Mouse (Mus musculus): ENCODE results near the gene Nrsn2.

Gene Nrsn2

DNA sequence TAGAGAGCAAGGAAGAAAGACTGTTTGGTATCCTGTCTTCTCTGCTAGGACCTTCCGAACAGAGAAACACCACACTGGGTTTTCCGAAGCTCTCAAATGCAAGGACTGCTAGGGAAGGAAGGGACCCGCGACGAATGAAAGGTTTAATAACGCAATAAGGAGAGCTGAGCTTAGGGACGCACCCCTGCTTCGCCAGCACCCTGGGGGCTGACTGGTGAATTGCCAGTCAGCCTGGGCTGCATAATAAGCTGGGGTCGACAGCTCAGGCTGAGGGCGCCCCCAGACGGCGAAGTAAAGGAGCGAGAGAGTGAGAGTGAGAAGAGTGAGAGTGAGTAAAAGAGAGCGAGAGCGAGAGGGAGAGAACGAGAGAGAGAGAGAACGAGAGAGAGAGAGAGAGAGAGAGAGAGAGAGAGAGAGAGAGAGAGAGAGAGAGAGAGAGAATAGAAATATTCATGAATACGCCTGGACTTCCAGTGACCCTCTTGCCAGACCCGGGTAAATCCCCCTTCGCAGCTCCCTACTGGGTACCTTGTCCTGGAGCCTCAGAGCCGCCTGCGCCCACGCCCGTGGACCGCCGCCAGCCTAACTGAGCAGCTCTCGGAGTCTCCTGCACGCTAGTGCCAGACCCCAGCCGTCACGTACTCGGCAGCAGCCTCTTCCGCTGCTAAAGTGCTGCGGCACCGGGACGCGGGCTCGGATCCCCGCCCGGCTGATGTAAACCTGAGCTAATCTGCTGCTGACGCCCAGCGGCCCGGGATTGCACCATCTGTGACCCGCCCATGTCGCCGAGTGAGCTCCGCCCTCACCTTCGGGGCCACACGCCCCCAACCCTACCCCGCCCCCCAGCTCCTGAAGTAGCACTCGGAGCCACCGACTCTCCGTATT, 32.9 kb downstream of the Nrsn2 start, which contains the start of gene Trib3:
TSS of gene Trib3 (minus strand) at position 704 of the 885 bp plus-strand sequence.
- in situ Hi-C loops (cut with MboI, MseI), result no loop called here

DNA sequence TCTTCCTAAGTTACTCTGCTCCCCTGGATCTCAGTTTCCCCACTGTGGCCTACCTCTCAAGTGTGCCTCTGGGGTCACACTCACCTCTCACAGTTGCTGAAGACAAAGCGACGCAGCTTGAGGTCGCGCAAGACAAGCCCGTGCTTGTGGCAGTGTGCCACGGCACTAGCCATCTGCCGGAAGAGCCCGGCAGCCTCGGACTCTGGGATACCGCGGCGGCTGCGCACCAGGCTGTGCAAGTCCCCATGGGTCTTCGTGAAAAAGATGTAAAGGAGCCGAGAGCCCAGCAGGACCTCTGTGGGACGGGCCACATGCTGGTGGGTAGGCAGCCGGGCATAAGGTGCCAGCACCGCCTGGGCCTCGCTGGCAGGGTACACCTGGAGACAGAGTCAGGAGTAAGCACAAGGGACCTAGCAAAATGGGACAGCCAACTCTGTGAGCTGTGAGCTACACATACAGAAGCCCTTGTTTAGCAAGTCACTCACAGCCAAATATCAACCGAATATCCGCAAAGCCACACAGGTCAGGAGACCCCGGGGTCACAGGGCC, 36.7 kb downstream of the Nrsn2 start:
- in situ Hi-C loops (cut with MboI, MseI), result loop anchor here (5.0 to 10.0 kb wide), 3 partner anchors 42 to 365 kb away; partner anchors contain the start of gene Csnk2a1

DNA sequence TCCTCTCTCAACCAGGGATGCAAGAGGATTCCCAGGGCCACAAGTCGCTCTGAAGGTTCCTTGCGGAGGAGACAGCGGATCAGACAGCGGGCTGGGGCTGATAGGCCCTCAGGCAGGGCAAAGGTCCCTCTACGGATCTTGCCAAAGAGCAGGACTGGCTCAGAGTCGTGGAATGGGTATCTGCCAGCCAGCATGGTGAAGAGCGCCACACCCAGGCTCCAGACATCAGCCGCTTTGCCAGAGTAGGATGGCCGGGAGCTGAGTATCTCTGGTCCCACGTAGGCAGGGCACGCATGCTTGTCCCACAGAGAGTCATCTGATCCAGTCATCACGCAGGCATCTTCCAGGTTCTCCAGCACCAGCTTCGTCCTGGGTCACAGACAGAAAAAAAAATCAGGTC, 38.1 kb downstream of the Nrsn2 start:
- in situ Hi-C loops (cut with MboI, MseI), result loop anchor here (5.0 to 10.0 kb wide), 3 partner anchors 41 to 364 kb away; partner anchors contain the start of gene Csnk2a1

DNA sequence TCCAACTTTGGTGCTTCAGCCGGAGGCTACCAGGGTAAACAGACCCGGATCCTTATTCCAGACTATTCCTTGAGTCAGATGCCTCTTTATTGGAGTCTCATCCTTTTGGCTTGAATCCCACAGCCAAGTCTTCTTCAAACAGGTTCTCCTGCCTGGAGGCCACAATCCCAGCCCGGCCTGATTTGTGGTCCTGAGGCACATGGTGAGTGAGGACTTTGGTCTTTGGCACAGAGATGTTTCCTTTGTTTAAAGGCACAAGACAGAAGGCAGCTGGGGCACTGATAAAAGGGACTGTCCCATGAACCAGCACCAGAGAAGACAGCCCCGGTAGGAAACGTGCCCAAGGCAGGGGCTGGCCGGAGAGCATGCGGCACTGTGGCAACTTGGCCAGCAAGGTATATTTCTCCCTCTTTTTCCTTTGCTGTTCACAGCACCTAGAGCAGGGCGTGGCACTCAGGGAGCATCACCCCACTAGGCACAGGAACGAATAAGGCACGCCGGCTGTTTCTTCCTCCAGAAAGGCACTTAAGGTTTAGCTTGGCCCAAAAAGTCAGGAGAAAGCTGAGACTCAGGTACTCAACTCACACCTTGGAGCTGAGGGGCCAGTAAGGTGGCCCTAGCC, 38.7 kb downstream of the Nrsn2 start:
- in situ Hi-C loops (cut with MboI, MseI), result loop anchor here (5.0 to 10.0 kb wide), 3 partner anchors 40 to 363 kb away; partner anchors contain the start of gene Csnk2a1

GRCm38 (mm10) chr2:152336856-152337255, 39.6 kb downstream of the Nrsn2 start:
- in situ Hi-C loops (cut with MboI, MseI), result loop anchor here (5.0 to 10.0 kb wide), 3 partner anchors 40 to 362 kb away; partner anchors contain the start of gene Csnk2a1

GRCm38 (mm10) chr2:152335289-152335820, 41.1 kb downstream of the Nrsn2 start:
- in situ Hi-C loops (cut with MboI, MseI), result loop anchor here (5.0 to 10.0 kb wide), 3 partner anchors 38 to 361 kb away; partner anchors contain the start of gene Csnk2a1

GRCm38 (mm10) chr2:152333345-152334006, 43.0 kb downstream of the Nrsn2 start:
- in situ Hi-C loops (cut with MboI, MseI), result loop anchor here (10.0 kb wide), 1 partner anchor 359 kb away; no protein-coding TSS in a partner anchor

DNA sequence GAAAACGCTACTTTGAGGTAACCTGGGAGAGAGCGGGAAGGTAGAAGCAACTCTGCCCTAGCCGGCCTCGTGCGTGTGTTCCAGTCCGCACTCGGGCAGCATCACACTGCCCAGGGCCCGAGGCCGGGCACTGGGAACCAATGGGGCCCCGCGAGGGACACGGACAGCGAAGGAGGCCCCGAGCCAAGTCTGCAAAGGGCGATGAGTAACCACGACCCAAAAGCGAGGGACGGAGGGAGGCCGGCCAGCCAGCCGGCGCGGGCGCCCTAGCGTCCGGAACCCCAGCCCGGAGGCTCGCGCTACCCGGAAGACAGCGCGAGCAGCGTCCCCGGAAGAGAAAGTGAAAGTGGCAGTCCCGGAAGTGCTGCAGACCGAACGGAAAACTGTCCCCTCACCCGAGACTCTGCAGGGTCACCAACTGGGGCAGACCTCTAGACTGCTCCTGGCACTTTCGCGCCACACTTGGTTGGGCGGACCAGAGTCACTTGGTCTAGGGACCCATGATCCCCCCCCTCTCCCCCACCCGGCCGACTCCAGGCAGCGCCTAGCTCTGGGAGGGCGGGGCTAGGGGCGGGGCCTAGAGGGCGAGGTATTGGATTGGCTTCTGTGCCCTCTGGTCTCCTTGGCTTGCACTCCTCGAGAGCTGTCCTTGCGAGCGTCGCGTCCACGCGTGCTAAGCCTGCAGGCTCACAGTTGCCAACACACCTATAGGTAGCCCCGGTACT, 44.2 kb downstream of the Nrsn2 start, which contains the start of gene Rbck1:
TSS of gene Rbck1 (minus strand) at position 553 of the 725 bp plus-strand sequence.
- in situ Hi-C loops (cut with MboI, MseI), result loop anchor here (10.0 kb wide), 1 partner anchor 357 kb away; no protein-coding TSS in a partner anchor

GRCm38 (mm10) chr2:152330858-152331423, 45.5 kb downstream of the Nrsn2 start:
- in situ Hi-C loops (cut with MboI, MseI), result loop anchor here (10.0 kb wide), 1 partner anchor 356 kb away; no protein-coding TSS in a partner anchor

- in situ Hi-C loops (cut with MboI, MseI), result no loop called here
Observed at GRCm38 (mm10) chr2:152327980-152328379, 48.5 kb downstream of the Nrsn2 start.

- in situ Hi-C loops (cut with MboI, MseI), result no loop called here
Observed at GRCm38 (mm10) chr2:152326654-152327053, 49.8 kb downstream of the Nrsn2 start.

GRCm38 (mm10) chr2:152326157-152326556, 50.3 kb downstream of the Nrsn2 start:
- in situ Hi-C loops (cut with MboI, MseI), result no loop called here

DNA sequence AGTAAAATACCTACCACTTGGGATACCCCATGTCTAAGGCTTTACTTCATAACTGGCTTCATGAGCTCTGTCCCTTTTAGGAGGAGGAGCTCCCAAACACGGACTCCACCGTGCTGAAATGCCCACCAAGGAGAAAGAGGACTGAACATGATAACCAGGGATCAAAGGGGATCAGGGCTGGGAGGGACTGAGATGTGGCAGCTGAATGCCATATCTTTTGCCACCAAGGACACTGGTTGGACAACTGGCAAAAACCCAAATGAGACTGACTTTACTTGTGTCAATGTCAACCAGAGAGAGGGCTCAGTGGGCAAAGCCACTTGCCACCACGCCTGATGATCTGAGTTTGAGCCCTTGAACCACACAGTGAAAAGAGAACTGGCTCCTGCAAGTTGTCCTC, 51.6 kb downstream of the Nrsn2 start:
- in situ Hi-C loops (cut with MboI, MseI), result no loop called here

DNA sequence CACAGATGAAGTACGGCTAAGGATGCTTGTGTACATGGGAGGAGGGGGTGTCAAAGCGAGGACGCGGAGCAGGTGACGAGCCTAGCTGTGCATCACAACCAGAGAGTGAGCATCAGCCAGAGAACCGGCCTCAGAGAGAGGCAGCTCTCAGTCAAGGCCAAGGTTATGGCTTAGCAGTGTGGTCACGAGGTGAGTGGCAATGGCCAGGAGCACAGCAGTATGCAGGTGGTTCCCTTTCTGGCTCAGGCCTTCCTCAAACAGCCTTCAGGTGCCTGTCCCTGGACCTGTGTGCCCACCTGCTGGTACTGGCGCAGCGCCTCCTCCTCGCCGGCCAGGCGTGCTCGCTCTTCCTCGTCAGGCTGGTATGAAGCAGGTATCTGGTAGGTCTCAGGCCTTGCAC, 52.5 kb downstream of the Nrsn2 start:
- in situ Hi-C loops (cut with MboI, MseI), result no loop called here

GRCm38 (mm10) chr2:152322198-152322597, 54.2 kb downstream of the Nrsn2 start:
- in situ Hi-C loops (cut with MboI, MseI), result no loop called here

- in situ Hi-C loops (cut with MboI, MseI), result no loop called here
Observed at GRCm38 (mm10) chr2:152321558-152321957, 54.9 kb downstream of the Nrsn2 start.

Measured in T-helper 1 cell (primary cell).